Mouse (Mus musculus): ENCODE results near the gene Gm26920.
"Not testable (repeated sequence)": the region's sequence is repeated elsewhere in the genome, so short reads cannot be mapped to it uniquely, and the experiment has no call there.

Gene Gm26920

DNA sequence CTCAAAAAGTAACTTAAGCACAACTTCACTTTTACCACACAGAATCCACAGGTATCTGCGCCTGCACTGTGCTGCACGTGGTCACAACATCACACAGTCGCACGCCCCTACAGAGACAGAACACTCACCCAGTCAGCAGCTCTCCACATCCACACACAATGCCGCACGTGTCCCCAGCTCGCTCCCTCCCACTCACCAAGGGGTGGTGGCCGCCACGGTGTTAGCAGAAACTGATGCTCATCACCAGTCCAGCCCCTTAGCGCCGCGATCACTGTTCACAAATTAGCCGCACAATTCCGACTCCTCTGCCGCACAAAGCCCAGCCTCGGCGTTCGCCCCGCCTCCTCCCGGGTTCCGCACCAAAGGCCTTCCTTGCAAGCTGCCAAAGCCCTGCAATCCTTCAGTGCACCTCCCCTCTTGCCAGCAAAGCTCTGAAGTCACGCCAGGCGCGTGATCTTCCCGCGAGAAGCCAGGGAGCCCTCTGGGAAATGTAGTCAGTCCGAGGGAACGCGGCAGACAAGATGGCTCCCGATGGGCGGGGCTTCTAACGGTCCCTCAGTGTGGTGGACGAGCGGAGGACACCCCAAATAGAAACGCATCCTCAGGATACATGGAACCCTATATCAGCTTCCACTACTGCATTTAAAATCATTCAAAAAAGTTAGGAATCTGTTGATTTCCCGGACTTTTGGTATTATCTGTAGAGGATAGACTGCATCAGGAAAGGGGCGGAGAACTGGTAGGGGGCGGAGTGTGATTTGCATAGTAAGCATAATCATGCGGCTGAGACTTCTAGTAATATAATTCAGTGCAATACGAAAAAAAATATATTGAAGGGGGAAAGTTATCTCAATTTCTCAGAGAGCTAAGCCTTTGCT is at the start of gene Gm26920, which contains the start of gene Zfp566:
Gene Gm26920, minus strand, starts transcription at position 319 of the 878 bp plus-strand sequence.
Gene Zfp566, minus strand, starts transcription at position 436 of the 878 bp plus-strand sequence.
- DNase-seq (ENCODE audit: low spot score) = peak; percentile 96

DNA sequence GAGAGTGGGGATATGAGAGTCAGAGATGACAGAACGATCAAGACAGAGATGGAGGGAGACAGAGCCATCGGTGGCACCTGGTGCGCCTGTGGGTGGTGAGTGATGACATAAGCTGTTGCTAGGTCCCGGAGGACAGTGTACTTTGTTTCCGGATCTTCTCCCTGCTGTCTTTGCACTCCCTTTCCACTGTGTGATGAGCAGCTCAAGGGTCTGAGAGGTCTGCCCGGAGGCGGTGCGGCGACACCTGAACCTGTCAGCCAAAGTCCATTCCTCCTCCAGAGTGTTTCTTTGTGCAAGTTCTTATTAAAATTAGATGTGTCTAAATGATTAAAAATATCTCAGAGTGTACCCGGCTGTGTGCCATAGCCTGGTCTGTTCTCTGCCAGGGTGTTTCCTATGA is 46.6 kb upstream of the Gm26920 start:
- no peak for DNase-seq (ENCODE audit: low spot score)

DNA sequence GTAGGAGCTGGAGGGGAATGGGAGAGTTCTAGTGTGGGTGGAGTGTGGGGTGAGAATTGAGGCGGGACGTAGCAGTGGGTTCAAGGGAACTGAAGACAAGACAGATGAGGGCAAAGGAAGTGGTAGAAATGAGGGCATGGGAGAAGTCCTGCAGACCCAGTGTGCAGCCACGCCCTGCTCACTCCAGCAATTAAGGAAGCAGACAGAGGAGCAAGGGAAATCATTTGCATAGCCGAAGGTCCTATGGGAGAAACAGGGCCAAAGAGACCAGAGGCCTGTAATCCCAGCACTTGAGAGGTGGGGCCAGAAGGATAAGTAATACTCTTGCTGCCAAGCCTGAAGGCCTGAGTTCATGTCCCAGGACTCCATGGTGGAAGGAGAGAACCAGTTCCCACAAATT is 42.2 kb upstream of the Gm26920 start:
- DNase-seq (ENCODE audit: low spot score) = no peak

DNA sequence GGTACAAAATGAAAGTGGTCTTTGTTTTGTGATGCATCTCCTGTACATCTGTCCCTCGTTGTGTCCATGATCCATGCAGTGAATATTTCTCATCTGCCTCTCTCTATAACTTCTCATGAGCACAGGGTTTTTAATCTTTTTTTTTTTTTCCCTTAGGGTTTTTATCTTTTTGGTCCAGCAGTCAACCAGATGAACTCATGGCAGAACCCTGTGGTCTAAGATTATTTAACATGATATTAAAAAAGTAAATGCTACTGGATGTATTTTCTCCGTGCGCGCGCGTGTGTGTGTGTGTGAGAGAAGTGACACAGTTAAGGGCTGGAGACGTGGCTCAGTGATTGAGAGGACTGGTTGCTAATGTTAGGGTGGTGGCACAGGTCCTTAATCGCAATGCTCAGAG is 39.7 kb upstream of the Gm26920 start:
- DNase-seq (ENCODE audit: low spot score) = no peak

DNA sequence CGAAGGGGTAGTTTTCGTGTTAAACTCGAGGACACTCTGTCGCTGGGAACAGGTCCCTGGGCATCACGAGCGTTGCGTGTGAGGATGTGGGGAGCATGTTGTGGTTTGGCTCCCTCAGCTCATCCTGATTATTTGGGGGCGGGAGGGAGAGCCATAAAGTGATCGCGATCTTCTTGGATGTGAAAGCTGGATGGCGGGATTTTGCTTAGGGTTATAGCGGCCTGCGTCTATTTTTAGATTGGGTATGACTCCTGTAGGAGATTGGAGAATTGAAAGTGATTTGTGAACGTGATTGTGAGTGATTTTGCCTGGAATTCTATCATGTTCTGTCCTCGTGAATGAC is 31.9 kb upstream of the Gm26920 start:
- DNase-seq (ENCODE audit: low spot score) = no peak

DNA sequence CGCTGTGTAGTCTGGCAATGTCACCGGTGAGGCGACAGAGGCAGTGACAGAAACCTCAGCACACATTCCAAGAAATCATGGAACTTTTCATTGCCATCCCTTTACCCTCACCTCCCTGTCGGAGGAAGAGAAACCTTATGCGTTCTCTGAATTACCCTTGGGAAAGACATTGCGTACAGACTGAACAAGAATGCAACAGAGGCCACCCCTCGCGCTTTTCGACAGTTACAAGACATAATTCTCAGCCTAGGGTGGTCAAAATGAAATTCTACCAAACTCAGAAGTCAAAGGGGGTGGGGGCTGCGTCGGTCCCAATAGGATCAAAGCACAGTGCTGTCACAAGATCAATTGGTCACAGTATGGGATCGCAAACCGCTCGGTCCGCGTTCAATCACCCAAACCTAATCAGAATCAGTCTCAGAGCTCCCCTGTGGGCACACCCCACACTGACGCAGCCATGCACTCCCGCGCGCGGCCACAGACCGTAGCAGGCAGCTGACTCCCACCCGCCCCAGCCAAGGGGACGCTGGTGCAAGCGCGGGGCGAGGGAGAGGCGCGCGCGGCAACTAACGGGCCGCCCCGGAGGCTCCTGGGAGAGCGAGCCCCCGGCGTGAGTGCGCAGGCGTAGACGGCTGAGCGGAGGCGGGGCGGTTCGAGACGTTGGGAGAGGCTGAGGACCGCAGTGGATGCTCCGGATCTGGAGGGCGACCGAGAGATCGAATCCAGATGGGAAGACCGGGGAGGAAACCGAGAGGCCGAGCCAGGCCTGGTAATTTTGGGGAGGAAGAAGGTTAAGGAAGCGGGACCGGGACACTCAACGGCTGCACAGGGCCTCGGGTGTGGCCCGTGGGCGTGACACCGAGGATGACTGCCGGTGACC is 31.3 kb upstream of the Gm26920 start, which contains the start of gene Zfp382:
Gene Zfp382, plus strand, starts transcription at position 635 of the 880 bp plus-strand sequence.
- DNase-seq (ENCODE audit: low spot score) = peak; percentile 81

GRCm38 (mm10) chr7:30117935-30118334 is 27.7 kb upstream of the Gm26920 start:
- not testable (repeated sequence) for DNase-seq (ENCODE audit: low spot score)

- DNase-seq (ENCODE audit: low spot score) = no peak
Observed at GRCm38 (mm10) chr7:30116076-30116475, 25.9 kb upstream of the Gm26920 start.

GRCm38 (mm10) chr7:30099297-30099696 is 9.1 kb upstream of the Gm26920 start:
- DNase-seq (ENCODE audit: low spot score) = no peak

GRCm38 (mm10) chr7:30095551-30096125 is 5.4 kb upstream of the Gm26920 start:
- no peak for DNase-seq (ENCODE audit: low spot score)

DNA sequence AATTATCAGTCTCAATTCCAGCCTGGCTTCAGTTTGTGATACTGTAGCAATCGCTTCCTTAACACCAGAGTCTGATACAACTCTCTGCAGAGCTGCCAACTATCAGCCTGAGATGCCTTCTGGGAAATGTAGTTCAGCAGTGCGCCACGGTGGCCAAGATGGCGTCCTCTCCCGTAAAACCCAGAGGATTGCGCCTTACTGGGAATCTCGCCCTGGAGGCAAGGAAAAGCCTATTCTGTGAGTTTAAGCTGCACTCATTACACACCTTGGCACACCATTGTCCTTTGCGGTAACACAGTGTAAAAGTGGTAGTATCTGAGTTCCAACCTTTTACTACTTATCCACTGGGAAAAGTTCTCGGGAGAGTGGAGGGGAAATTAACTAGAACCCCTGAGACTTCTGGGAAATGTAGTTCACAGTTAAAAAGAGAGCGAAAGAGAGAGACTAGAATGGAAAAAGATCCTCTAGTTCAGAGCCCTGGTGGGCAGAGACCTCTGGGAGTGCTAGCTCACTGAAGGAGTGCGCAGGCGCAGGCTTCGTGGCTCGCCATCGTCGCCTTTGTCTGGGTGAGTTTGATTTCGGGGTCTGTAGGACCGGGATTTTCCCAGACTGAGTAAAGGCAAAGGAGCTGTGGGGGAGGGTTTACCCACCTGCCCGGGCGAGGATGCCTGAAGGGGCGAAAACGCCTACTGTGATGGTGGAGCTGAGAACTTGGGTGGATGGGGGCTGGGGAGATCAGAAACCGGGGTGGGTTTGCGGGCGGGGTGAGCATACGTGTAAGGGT is 4.6 kb upstream of the Gm26920 start, which contains the start of gene Zfp260:
Gene Zfp260, plus strand, starts transcription at position 132 of the 784 bp plus-strand sequence.
- DNase-seq (ENCODE audit: low spot score) = peak; percentile 83

DNA sequence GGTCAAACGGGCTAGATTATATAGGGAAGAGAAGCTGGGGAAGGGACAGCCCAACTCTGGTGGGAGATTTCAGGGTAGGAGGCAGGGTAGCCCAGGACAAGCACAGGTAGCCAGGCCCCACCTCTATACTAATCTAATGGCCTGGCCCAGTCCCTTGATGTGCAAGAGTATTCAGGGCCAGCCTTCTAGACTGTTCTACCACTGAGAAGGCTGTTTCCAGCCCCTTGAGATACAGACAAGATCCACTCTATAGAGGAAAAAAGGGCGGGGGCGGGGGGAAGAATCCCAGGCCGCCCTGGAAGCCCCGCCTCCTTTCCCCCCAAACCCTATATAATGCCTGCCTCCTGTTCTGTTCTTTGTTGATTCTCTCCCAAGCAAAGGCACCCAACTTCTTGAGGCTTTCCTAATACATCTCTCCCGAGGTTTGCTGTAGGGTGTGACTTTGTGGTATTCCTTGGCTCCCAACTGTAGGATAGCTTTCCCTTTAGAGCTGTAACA is 3.8 kb upstream of the Gm26920 start:
- no peak for DNase-seq (ENCODE audit: low spot score)

DNA sequence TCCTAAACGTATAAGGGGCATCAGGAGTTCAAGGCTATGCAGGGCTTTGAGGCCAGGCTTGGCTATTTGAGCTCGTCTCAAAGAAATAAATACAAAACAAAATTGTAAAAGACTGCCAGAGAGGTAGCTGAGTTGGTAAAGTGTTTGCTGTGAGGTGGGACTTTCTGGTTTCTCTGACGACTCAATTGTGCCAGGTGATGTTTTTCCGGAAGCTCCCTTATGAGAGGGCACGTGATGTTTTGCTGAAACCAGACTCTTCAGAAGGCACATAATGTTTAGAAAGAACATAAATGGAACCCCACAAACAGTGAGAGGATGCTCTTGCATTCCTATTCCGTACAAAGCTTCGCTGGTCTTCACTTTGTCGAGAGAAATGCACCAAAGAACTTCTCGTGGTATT is 2.5 kb upstream of the Gm26920 start:
- DNase-seq (ENCODE audit: low spot score) = no peak

DNA sequence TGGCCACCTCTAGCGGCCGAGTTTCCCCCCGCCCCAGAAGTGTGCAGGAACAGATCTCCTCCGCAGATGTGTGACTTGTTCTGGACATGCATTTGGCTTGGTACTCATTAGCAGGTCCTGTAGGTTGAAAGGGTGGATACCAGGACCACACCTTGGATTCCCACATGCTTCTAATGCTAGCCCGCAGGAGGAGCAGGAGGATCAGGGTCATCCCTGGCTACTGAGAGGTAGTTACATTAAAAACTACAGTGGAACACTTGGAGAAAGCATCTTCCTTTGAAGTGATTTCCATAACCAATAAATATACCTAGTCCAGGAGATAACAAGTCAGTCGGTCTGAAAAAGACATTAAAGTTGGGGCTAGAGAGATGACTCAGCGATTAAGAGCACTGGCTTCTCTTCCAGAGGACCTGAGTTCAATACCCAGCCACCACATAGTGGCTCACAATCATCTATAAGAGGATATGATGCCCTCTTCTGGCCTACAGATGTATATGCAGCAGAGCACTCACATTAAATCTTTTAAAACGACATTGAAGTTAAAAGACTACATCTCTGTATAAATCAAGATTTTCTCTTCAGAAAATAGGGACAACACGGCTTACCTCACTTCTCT is 868 bp upstream of the Gm26920 start:
- no peak for DNase-seq (ENCODE audit: low spot score)

DNA sequence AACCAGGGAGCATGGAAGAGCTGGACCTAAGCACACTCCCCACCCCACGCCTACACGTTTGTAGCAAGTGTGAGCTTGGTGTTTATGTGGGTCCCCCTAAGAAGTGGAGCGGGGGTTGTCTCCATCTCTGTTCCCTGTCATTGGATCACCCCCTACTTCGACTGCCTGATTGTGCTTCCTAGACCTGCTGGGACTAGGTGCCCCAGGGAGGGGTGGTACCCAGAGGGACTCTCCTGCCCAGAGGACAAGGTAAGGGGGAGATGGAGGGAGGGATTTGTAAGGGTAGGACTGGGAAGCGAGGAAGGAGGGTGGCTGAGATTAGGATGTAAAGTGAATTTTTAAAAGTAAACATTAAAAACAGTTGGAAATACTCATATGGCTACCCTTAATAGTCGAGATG is 805 bp downstream of the Gm26920 start:
- no peak for DNase-seq (ENCODE audit: low spot score)

DNA sequence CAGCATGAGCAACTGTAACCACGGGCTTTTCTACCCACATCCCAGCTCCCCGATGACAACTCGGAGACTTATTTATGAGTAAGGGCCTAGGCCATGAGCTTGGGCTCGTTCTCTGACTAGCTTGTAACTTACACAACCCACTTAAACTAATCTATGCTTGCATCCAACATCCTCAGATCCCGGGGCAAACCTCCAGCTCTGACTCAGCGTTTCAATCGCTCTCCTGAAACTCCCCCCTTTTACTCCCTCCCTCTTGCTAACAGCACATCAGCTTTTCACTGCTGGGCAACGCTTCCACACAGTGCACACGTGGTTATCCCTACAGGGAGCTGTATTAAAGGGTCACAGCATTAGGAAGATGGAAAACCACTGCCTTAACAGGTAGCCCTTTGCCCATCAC is 3.7 kb downstream of the Gm26920 start:
- no peak for DNase-seq (ENCODE audit: low spot score)

- DNase-seq (ENCODE audit: low spot score) = peak; percentile 72
Observed at GRCm38 (mm10) chr7:30072146-30073028, 17.8 kb downstream of the Gm26920 start, which contains the start of gene Zfp82. TSS of gene Zfp82 (minus strand) at chr7:30072900.

DNA sequence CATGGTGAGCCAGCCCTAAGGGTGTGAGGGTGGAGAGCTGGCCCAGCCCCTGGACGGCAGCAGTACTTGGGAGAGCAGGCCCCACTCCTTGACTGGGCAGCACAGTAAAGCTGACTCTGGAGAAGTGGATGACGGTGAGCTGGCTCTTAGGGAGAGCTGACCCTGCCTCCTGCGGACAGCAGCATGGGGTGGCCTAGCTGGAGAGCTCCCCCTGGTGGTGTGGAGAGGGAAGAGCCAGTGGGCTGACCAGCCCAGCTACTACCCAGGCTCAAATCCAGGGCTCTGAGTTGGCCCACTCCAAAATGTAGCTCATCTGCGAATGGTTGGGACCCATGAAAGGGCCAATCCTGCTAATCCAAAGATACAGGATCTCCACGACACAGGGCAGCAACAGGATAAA is 25.6 kb downstream of the Gm26920 start:
- DNase-seq (ENCODE audit: low spot score) = no peak

DNA sequence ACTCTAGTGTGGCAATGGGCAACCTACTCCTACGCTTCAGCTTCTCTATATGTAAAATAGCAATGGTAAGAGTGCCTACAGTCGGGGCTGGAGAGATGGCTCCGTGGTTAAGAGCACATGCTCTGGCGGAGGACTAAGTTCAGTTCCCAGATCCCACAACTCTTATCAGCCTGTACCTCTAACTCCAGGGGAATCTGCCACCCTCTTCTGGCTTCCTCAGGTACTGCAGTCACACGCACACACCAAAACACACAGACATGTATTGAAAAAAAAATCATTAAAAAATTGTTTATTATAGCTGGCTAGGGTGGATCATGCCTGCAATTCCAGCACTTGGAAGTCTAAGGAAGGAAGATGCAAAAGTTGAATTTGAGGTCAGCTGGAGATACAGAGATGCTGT is 27.7 kb downstream of the Gm26920 start:
- no peak for DNase-seq (ENCODE audit: low spot score)

DNA sequence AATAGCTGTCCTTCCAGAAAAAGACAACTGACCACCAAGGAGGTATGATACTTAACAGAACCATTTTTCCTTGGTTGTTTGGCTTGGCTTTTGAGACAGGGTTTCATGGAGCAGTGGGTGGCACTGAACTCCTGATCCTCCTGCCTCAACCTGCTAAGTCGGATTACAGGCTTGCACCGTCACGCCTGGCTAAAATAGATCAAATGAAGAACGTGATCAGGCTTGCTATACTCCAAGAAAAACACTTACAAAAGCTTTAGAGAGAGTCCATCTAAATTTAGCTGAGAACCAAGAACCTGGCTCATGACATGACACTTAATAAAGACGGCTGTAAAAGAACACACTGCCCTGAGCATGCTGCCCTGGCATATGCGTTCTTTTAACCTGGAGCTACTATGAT is 29.9 kb downstream of the Gm26920 start:
- no peak for DNase-seq (ENCODE audit: low spot score)
